Comparison of ENCODE assay signal across 8 mouse cellular contexts in the genomic region with DNA sequence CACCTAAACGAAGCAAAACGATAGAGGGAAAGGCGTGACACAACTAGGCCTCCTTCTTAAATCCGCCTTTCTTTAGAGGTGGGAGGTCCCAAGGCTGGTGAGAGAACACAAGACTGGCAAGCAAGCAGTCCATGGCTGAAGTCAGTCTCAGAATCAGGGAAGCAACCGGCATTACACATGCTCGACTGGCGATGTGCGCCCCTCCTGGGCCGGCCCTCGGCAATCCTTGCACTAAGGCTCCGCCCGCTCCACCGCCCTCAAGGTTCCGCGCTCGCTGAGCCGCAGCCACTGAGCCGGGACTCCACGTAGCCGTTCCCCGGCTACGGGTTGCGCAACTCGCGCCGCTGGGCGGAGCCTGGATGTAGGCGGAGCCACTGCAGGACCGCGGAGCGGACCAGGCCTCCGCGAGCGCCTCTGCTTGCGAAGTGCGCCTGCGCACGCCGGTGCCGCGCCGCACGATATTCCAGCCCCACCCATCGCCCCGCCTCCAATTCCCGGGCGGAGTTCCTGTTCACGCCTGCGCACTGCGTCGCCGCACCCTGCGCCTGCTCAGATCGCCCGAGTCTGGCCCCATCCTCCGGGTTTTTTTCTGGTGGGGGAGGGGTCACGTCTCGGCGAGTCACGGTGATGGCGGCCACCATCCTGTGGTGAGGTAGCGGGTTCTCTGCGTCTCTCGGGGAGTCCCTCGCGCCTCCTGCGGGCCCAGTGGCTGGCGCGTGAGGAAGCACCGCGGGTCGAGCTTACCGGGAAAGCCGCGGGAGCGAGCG. TPM values are rescaled to one million over a fixed set of nuclear protein-coding genes. Genes with fewer than 3 reads are reported as not detected.
DNase-seq lines count a peak whose midpoint lies in the region; ATAC-seq lines count a peak whose summit lies in the region.

A gene (plus strand): TSS at position 592 of the 767 bp plus-strand sequence.

- H3K9me3 ChIP-seq in heart, embryonic 13.5 days: no peaks in the 10 kb centered on the region
- H3K9me3 ChIP-seq in liver, embryonic 12.5 days (replicated peaks): no peaks in the 10 kb centered on the region
- H3K9me3 ChIP-seq in stomach, embryonic 15.5 days: no peaks in the 10 kb centered on the region

- H3K27me3 ChIP-seq in heart, embryonic 13.5 days (replicated peaks): no peaks in the 10 kb centered on the region
- H3K27me3 ChIP-seq in liver, embryonic 12.5 days (replicated peaks): no peaks in the 10 kb centered on the region
- no peaks in the 10 kb centered on the region for H3K27me3 ChIP-seq in stomach, embryonic 15.5 days (replicated peaks)

- WGBS in heart, embryonic 13.5 days: under 1% methylated on average over 76 of the region's 77 CpGs
- under 1% methylated on average over 71 of the region's 77 CpGs for WGBS in liver, embryonic 12.5 days (ENCODE audit: insufficient replicate concordance)
- WGBS in stomach, embryonic 15.5 days: under 1% methylated on average over 75 of the region's 77 CpGs

- H3K27ac ChIP-seq in heart, embryonic 13.5 days (replicated peaks): peak within 1 kb of the TSS; percentile 94
- H3K27ac ChIP-seq in liver, embryonic 12.5 days: peak within 1 kb of the TSS; percentile 94
- peak within 1 kb of the TSS; percentile 86 for H3K27ac ChIP-seq in stomach, embryonic 15.5 days

- no peaks in the 10 kb centered on the region for H3K36me3 ChIP-seq in heart, embryonic 13.5 days
- peaks cover 3% of the 10 kb centered on the region; the same call in 1 of the 2 replicates for H3K36me3 ChIP-seq in liver, embryonic 12.5 days
- no peaks in the 10 kb centered on the region for H3K36me3 ChIP-seq in stomach, embryonic 15.5 days

- H3K4me3 ChIP-seq in heart, embryonic 13.5 days: peak within 1 kb of the TSS; percentile 100
- peak within 1 kb of the TSS; percentile 99 for H3K4me3 ChIP-seq in liver, embryonic 12.5 days
- peak within 1 kb of the TSS; percentile 94 for H3K4me3 ChIP-seq in stomach, embryonic 15.5 days (replicated peaks)

- H3K9ac ChIP-seq in heart, embryonic 13.5 days: peak within 1 kb of the TSS; percentile 98
- H3K9ac ChIP-seq in liver, embryonic 12.5 days: peak within 1 kb of the TSS; percentile 99
- H3K9ac ChIP-seq in stomach, embryonic 15.5 days: peak within 1 kb of the TSS; percentile 94

- peak; percentile 100 for DNase-seq in CD4-positive helper T cell, adult 2 months (ENCODE audit: low read depth, low spot score)
- DNase-seq in brain, embryonic 18.5 days (ENCODE audit: low read depth, low spot score): peak; percentile 97
- DNase-seq in kidney, postnatal 10 days: peak; percentile 100
- DNase-seq in natural killer cell, adult 2 months (ENCODE audit: low spot score in 2 of 2): peak; percentile 100

- peak; percentile 94 for ATAC-seq in erythroid progenitor cell, adult 5-6 weeks (replicated peaks; ENCODE audit: low FRiP score, poor library complexity, severe bottlenecking)
- peak; percentile 97 for ATAC-seq in heart, embryonic 13.5 days (ENCODE audit: extremely low read depth, insufficient number of reproducible peaks, low FRiP score, low TSS enrichment)
- ATAC-seq in liver, embryonic 12.5 days: peak; percentile 91
- peak; percentile 96 for ATAC-seq in stomach, embryonic 15.5 days (ENCODE audit: insufficient read depth, low FRiP score, low read depth)

- peak within 1 kb of the TSS; percentile 88 for H3K4me2 ChIP-seq in heart, embryonic 13.5 days
- peak within 1 kb of the TSS; percentile 86 for H3K4me2 ChIP-seq in liver, embryonic 12.5 days
- peak within 1 kb of the TSS; percentile 71 for H3K4me2 ChIP-seq in stomach, embryonic 15.5 days

- H3K4me1 ChIP-seq in heart, embryonic 13.5 days: peaks cover 43% of the 10 kb centered on the region
- peaks cover 43% of the 10 kb centered on the region for H3K4me1 ChIP-seq in liver, embryonic 12.5 days
- H3K4me1 ChIP-seq in stomach, embryonic 15.5 days: peaks cover 15% of the 10 kb centered on the region; the same call in 1 of the 2 replicates

RNA-seq across cellular contexts. Expression of the gene that starts here (rescaled TPM):
- total RNA-seq in erythroid progenitor cell, adult 5-6 weeks (2015; ENCODE audit: low replicate concordance): 31.4 and 41.1 TPM in 2 replicates
- 25.6 and 37.5 TPM in 2 replicates for total RNA-seq in erythroid progenitor cell, adult 5-6 weeks (2017; ENCODE audit: low replicate concordance)
- polyA plus RNA-seq in heart, embryonic 13.5 days (2015; fragmentation: Nextera tagmentation; extraction: Ambion mirVana): 59.8 and 61.4 TPM in 2 replicates
- polyA plus RNA-seq in liver, embryonic 12.5 days (2016; fragmentation: Nextera tagmentation; extraction: Ambion mirVana): 65.0 and 65.6 TPM in 2 replicates
- polyA plus RNA-seq in stomach, embryonic 15.5 days (2015; fragmentation: Nextera tagmentation; extraction: Ambion mirVana): 80.3 and 89.4 TPM in 2 replicates

Comparison
In these comparisons a context has a peak if more than half of its experiments do, and no peak if none do; other contexts are left out.
1. Peak in every context shown above with its lines: DNase-seq, ATAC-seq, H3K4me3 ChIP-seq and H3K27ac ChIP-seq.